Mouse (Mus musculus): Measurements from ENCODE around the gene Olfr52.

- no peak for TF ChIP-seq CTCF (IDR thresholded peaks at IDR 0.05; ENCODE audit: control insufficient read depth, insufficient read depth, insufficient read length)
- no peak for TF ChIP-seq MYOG (IDR thresholded peaks at IDR 0.05; ENCODE audit: control insufficient read depth, extremely low read depth, insufficient read length)
- no peak for TF ChIP-seq USF1 (IDR thresholded peaks at IDR 0.05; ENCODE audit: low read depth)
- no peak for TF ChIP-seq CEBPB (IDR thresholded peaks at IDR 0.05; ENCODE audit: low read depth)
Observed at GRCm38 (mm10) chr2:86161738-86162137, 23.7 kb downstream of the Olfr52 start, which contains the start of gene Olfr1042.

All from C2C12 (cell line).